Mouse (Mus musculus): Measurements from ENCODE around the gene 6030408B16Rik. TPM values are rescaled to one million over a fixed set of nuclear protein-coding genes. Genes with fewer than 3 reads are reported as not detected.

Gene 6030408B16Rik
- total RNA-seq, 2 experiments from 2014 or later = not detected

DNA sequence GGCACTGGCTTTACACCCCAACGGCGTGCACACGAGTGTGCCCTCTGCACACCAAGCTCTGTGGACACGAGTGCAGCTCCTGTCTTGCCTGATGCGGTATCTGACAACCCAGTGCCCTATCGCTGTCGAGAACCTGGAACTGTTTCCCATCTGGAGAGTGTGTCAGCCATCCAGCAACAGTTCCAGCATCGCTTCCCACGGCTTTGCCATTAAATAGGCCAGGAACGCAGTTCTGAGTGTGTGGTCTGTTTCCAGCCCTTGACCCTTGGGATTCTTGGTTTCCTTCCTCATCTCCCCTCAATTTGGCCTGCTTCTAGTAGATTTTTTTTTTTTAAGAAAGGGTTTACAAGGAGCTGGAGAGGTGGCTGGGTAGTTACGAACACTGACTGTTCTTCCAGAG is 3.1 kb downstream of the 6030408B16Rik start:
- DNase-seq (ENCODE audit: low spot score in 2 of 2) = no peak

- no peak for DNase-seq (ENCODE audit: low spot score in 2 of 2)
Observed at GRCm38 (mm10) chr15:101297988-101298387, 5.0 kb downstream of the 6030408B16Rik start.

DNA sequence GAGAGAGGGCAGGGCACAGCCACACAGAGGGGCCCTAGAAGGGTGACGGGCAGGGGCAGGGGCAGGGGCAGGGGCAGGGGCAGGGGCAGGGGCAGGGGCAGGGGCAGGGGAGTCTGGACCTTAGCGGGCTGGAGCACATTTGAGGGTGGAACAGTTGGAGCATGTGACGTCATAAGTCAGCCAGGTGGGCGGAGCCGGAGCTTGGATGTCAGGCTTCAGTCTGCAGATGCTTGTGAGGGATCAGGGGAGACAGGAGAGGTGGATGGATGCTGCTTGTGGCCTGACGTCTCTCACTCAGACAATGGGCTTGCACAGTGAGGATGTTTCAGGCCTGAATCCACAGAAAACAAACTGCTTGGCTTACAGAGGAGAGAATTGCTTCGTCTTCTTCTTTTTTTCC is 5.5 kb downstream of the 6030408B16Rik start:
- no peak for DNase-seq (ENCODE audit: low spot score in 2 of 2)

DNA sequence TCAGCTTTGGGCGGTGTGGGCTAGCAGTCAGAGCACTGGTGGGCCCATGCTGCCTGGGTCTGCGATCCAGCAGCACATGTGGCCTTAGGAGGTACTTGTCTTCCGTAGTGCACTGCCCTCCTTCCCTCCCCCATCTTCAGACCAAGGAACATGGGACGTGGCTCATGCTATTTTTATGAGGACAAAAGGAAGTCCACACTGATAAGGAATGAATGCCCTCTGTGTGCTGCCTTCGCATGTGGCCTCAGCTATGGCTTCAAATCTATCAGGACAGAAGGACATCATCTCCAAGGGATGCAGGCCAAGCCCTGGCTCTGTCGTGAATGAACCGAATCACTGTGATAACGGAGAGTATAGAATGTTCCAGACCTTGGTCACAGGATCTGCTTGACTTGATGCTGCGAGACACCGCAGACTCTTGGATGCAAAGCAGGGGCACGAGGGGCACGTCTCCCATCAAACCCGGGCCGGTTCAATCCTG is 6.5 kb downstream of the 6030408B16Rik start:
- no peak for DNase-seq (ENCODE audit: low spot score in 2 of 2)

GRCm38 (mm10) chr15:101300128-101300527 is 7.1 kb downstream of the 6030408B16Rik start:
- DNase-seq (ENCODE audit: low spot score in 2 of 2) = no peak

DNA sequence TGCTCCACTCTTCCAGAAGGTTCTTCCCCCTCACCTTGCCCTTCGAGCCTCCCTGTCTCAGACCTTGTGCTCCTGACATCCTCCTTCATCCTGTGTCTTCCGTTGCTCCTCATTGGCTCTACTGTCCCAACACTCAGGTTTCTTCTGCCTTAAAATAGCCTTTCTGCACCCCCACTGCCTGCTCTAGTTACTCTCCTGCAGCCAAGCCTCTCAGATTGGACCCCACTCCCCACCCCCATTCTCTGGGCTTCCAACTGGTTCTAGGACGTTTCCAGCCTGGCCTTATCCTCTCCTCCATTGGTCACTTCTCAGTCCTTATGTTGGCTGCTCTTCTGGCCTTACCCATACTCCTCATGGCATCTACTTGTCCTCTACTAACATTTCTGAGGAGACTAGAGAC is 9.2 kb downstream of the 6030408B16Rik start:
- no peak for DNase-seq (ENCODE audit: low spot score in 2 of 2)

DNA sequence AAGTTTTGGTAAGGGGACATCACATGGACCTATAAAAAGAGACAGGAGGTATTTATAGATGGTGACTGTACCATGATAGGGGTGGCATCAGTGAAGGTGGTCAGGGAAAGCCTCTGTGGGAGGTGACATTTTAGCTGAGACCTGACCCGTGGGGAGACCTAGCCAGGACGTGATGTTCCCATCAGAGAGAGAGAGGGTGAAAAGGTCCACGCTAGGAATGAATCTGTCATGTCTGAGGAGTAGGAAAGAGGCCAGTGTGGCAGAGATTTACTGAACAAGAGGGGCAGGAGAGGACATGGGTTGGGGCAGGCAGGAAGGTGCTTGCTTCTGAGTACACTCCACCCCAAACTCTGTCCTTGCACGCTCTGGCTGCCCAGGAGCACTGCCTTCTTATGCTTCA is 10.8 kb downstream of the 6030408B16Rik start:
- no peak for DNase-seq (ENCODE audit: low spot score in 2 of 2)

- no peak for DNase-seq (ENCODE audit: low spot score in 2 of 2)
Observed at GRCm38 (mm10) chr15:101306459-101306858, 13.4 kb downstream of the 6030408B16Rik start.

DNA sequence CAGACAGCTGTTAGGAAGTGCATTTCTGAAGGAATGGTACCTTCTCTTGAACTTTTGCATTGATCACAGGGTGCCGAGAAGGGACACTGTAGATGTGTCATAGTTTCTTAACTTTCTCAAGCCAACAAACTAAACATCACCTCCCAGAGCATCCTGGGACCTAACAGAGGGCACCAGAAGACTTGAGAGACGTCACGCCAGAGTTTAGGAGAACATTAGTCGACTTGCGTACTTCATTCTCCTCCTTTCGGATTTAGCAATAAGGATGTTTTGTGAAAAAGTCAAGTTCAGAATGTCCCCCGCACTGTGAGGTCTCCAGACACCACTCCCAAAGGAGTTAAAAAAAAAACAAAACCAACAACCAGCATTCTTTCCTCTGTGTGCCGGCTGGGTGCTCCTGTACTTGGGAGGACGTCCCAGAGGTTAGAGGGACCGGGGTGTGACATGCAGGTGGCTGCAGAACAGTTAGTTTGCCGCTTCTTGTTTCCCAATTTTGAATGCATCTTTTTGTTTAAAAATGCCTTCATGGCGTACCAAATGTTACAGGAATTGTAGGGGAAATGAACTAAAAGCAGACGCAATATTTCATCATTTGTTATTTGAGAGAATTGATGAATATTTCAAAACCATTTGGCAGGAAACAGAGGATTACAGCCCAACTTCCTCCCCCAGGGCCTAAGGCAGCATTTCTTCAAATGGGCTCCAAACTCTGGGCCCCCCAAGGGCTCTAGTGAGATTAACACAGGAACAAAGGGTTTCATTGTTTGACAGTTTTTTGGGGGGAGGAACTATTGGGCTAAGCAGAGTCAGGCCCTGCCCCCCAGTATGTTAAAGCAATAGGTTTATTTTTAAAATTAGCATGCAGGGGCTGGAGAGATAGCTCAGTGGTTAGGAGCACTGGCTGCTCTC is 15.7 kb downstream of the 6030408B16Rik start:
- DNase-seq (ENCODE audit: low spot score in 2 of 2) = no peak

DNA sequence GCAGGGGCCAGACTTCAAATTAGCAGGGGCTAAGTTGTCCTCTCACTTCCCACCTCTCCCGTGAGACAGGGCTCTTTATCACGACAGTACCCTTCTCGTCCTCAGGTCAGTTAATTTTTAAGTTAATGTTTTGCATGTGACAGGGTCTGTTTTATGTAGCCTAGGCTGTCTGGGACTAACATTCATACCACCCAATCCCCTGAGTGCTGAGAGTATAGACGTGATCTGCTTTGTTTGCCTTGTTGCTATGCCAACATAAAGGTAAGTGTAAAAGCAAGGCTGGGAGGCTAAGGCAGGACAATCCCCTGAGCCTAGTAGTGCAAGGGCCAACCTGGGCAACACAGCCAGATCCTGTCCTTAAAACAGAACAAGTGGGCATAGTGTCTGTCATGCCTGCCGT is 16.5 kb downstream of the 6030408B16Rik start:
- no peak for DNase-seq (ENCODE audit: low spot score in 2 of 2)

DNA sequence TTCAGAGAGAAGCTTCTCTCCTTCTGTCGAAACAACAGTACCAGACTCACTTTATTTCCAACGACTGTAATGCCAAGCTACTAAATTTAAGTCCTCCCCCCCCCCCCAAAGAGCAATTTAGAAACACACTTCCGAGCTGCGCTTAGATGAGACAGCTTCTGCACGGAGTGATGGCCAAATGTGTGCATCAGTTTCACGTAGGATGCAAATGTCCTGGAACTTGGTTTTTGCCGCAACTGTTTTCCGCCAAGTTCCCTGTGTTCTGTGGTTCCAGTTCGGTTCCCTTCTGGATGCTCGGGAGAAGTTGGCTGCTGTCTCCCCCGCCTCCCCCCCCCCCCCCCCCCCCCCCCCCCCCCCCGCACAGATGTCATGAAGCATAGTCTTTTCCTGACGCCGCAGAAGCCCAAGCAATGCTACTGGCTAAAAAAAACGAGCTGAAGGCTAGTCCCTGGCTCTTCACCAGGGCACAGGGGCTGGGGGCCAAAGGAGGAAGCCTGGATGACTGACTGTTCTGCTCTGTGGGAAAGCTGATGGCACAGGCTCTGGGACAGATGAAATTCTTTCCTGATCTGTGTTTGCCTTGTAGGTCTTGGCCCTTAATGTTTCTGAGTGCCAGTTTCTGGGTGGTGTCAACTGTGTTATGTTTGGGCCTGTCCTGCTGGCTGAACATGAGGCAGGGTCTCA is 18.2 kb downstream of the 6030408B16Rik start:
- no peak for DNase-seq (ENCODE audit: low spot score in 2 of 2)

- DNase-seq (ENCODE audit: low spot score in 2 of 2) = no peak
Observed at GRCm38 (mm10) chr15:101312006-101312405, 19.0 kb downstream of the 6030408B16Rik start.

GRCm38 (mm10) chr15:101315378-101315777 is 22.4 kb downstream of the 6030408B16Rik start:
- no peak for DNase-seq (ENCODE audit: low spot score in 2 of 2)

DNA sequence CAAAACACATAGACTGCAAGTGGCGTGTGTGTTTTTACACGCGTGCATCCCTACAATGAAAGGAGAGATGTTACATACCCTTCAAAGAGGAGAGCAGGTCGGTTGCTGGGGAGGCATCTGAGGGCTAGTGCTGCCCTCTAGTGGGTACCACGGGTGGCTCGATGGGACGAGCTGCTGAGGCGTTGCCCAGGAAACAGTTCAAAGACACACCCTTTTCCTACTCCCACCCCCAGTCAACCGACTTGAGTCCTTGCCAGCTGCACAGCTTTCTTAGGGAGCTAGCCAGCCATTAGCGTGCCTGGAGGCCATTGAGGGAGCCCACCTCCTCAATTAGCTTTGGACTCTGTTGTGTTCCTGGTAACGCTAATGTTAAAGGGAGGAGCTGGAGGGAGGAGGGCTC is 22.8 kb downstream of the 6030408B16Rik start:
- peak; percentile 95 for DNase-seq (ENCODE audit: low spot score in 2 of 2)

GRCm38 (mm10) chr15:101316279-101316912 is 23.4 kb downstream of the 6030408B16Rik start:
- DNase-seq (ENCODE audit: low spot score in 2 of 2) = no peak

DNA sequence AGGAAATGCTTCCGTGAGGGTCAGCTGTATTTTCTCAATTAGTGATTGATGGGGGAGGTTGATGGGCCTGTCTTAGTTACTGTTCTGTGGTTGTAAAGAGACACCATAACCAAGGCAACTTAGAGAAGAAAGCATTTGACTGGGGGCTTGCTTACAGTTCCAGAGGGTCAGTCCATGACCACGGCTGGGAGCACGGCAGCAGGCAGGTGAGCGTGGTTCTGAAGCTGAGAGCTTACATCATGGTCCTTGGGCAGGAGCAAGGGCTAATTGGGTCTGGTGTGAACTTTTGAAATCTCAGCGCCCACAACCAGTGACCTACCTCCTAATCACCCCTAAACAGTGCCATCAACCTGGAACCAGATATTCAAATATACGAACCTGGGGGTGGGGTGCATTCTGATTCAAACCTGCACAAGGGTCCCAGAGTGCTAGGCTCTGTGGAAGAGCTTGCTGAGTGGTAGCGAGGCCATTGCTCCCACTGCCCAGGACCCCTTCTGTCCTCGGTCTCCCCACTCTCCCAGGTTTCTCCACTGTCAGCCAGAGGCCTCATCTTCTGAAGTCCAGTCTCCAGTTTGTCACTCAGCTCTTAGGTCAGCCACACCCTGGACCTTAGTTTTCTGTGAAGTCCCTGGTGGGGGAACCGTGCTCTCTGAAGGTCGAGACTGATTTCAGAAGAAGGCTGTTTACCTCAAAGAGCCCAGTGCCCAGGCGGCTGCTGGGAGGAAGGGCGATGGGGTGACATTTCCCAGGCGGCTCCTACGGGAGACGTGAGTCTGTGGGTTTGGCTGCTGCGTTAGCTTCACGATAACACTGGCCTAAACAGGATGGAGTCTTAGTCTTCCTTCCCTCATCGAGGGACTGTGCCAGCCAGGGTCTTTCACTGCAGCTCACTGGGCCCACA is 24.2 kb downstream of the 6030408B16Rik start:
- DNase-seq (ENCODE audit: low spot score in 2 of 2) = no peak

DNA sequence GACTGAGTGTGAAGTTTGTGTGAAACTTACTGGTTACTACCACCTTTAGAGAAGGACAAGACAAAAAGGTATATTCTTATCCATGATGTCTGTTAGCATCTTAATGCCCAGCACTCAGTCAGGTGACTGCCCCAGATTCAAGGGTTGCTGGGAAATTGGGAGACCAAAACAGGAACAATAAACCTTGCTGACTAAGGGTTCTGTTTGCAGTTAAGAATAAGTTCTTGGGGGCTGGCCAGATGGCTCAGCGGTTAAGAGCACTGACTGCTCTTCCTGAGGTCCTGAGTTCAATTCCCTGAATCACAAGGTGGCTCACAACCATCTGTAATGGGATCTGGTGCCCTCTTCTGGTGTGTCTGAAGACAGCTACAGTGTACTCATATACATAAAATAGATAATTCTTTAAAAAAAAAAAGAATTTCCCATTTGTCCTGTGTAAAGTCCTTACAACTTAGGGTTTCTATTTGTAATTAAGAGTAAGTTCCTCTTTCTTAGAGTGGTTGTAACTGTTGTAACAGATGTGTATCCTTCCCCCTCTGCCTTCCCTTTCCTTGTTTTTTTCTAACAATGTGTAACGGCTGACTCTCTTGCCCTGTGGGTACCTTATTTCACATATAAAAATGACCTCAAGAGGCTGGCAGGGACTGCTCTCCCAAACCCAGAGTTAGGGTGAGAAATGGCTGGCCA is 24.9 kb downstream of the 6030408B16Rik start:
- no peak for DNase-seq (ENCODE audit: low spot score in 2 of 2)

GRCm38 (mm10) chr15:101318889-101319765 is 26.1 kb downstream of the 6030408B16Rik start:
- no peak for DNase-seq (ENCODE audit: low spot score in 2 of 2)

- no peak for DNase-seq (ENCODE audit: low spot score in 2 of 2)
Observed at GRCm38 (mm10) chr15:101320010-101320617, 27.1 kb downstream of the 6030408B16Rik start.
